Mouse (Mus musculus): ENCODE data around the gene Myf5. TPM values are rescaled to one million over a fixed set of nuclear protein-coding genes. Genes with fewer than 3 reads are reported as not detected.

The Myf5 gene
- polyA plus RNA-seq, 1 experiment = 0.21 TPM

- WGBS = 87% methylated on average over 5 of the region's 5 CpGs
- no peaks in the 10 kb centered on the region for H3K4me1 ChIP-seq (ENCODE audit: control insufficient read depth, insufficient read depth, low read length)
- no peak overlapping the region for H3K4me3 ChIP-seq (replicated peaks; ENCODE audit: extremely low read depth, low read depth, low read length)
- no peak for DNase-seq
- TF ChIP-seq POLR2A (IDR thresholded peaks at IDR 0.05; ENCODE audit: borderline replicate concordance, extremely low read depth, low read depth, low read length) = no peak
- TF ChIP-seq CTCF (IDR thresholded peaks at IDR 0.05; ENCODE audit: insufficient read depth, low read length) = no peak
Measured at GRCm38 (mm10) chr10:107449496-107450330, 36.2 kb downstream of the Myf5 start.

GRCm38 (mm10) chr10:107442781-107443180, 43.2 kb downstream of the Myf5 start:
- no peaks in the 10 kb centered on the region for H3K4me1 ChIP-seq (ENCODE audit: control insufficient read depth, insufficient read depth, low read length)
- TF ChIP-seq POLR2A (IDR thresholded peaks at IDR 0.05; ENCODE audit: borderline replicate concordance, extremely low read depth, low read depth, low read length) = no peak
- TF ChIP-seq CTCF (IDR thresholded peaks at IDR 0.05; ENCODE audit: insufficient read depth, low read length) = no peak
- peak; percentile 7 for DNase-seq
- WGBS = 5% methylated on average over 4 of the region's 4 CpGs
- no peak overlapping the region for H3K4me3 ChIP-seq (replicated peaks; ENCODE audit: extremely low read depth, low read depth, low read length)

GRCm38 (mm10) chr10:107436967-107437366, 49.0 kb downstream of the Myf5 start:
- TF ChIP-seq POLR2A (IDR thresholded peaks at IDR 0.05; ENCODE audit: borderline replicate concordance, extremely low read depth, low read depth, low read length) (no peak), CTCF (IDR thresholded peaks at IDR 0.05; ENCODE audit: insufficient read depth, low read length) (no peak)
- DNase-seq = no peak
- WGBS = 66% methylated on average over 5 of the region's 5 CpGs
- no peak overlapping the region for H3K4me3 ChIP-seq (replicated peaks; ENCODE audit: extremely low read depth, low read depth, low read length)
- H3K4me1 ChIP-seq (ENCODE audit: control insufficient read depth, insufficient read depth, low read length) = no peaks in the 10 kb centered on the region

Other genes starting within 250 kb of the Myf5 start
- not detected in 2 replicates for gene Lin7a, start 214.4 kb downstream of the Myf5 start, polyA plus RNA-seq (2012; rRNA removed)
- gene Myf6, start 8.6 kb upstream of the Myf5 start, polyA plus RNA-seq (2012; rRNA removed) = 2.3 TPM in 1 of 2 replicates, not detected in the other
- 0.05 and 0.13 TPM in 2 replicates for gene Ptprq, start 233.9 kb upstream of the Myf5 start, polyA plus RNA-seq (2012; rRNA removed)

All from lung, adult 2 months (tissue).